ENCODE assay signal across 11 mouse cellular contexts in the genomic region with DNA sequence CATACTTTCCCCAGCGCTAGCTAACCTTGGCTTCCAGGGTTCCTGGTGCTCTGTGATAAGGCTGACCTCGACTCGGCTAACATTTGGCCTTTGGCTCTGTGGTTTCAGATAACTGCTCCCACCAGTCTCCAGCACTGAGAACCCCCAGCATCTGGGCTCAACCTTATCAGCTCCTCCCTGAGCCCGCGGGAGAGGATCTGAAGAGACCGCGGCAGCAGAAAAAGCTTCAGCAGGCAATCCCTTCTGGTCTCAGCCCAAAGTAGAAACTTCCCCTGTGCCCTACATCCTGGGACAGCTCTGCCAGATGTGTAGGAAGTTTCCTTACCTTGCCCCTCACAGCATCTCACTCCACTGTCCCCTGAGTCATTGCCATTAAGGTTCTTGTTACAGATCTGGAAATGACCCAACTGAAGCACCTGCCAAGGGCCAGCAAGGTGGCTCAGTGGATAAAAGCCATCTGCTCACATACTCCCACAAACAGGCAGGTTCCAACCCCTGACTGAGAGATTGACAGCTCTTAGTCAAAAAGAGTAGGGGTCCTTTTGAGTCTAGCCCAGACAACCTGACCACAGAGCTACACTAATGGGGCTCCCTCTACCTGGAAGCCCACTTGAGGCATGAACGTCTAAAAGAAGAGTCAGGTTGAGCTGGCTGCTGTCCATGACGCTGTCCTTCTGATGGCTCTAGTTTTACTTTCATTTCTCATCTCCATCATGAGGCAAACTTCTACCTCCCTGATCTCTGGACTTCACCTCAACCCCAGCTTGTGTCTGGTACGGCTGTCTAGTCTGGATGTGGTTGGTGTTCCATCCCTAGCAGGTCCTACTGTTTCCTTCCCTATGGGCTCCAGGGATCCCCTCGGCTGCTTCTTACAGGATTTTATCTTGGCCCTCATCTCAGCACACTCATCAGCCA. TPM values are rescaled to one million over a fixed set of nuclear protein-coding genes. Genes with fewer than 3 reads are reported as not detected.
DNase-seq lines count a peak whose midpoint lies in the region; ATAC-seq and TF ChIP-seq lines count a peak whose summit lies in the region.
"Had no signal": no experiment of that assay in that cellular context is flagged by ENCODE, and none has a peak within 500 bp of the region (broad histone marks: within the 10 kb centered on the region; RNA-seq: fewer than 3 reads in every experiment).

No protein-coding gene starts in this region.

- 16% methylated on average over 11 of the region's 11 CpGs for WGBS in heart, embryonic 11.5 days (ENCODE audit: insufficient replicate concordance)

- H3K4me2 ChIP-seq in heart, embryonic 11.5 days: peak overlapping the region; percentile 50
- peak overlapping the region; percentile 98 for H3K4me2 ChIP-seq in CH12.LX (ENCODE audit: insufficient read depth, low read depth, poor library complexity, severe bottlenecking)
- H3K4me2 ChIP-seq: neural tube, embryonic 13.5 days had no signal

- no peak for TF ChIP-seq EP300 in CH12.LX (IDR thresholded peaks at IDR 0.05; ENCODE audit: low read length)

- no peaks in the 10 kb centered on the region for H3K27me3 ChIP-seq in heart, embryonic 11.5 days (ENCODE audit: control insufficient read depth, insufficient read depth, low read length)
- no peaks in the 10 kb centered on the region for H3K27me3 ChIP-seq in CH12.LX (replicated peaks)
- H3K27me3 ChIP-seq: neural tube, embryonic 13.5 days; Patski had no signal

- in situ Hi-C loops in CH12.LX (cut with MboI; ENCODE audit: low pct_ligation_motif_present, low pct_unique_long_range_greater_than_20kb, low sequenced_read_pairs): no loop called here

- no peaks in the 10 kb centered on the region for H3K36me3 ChIP-seq in heart, embryonic 11.5 days (ENCODE audit: control insufficient read depth, insufficient read depth, low read length)
- H3K36me3 ChIP-seq in CH12.LX (replicated peaks in 1 of 2; ENCODE audit: control insufficient read depth in 1 of 2, insufficient read depth in 1 of 2, low read length in 1 of 2): peaks cover 38 to 68% of the 10 kb centered on the region in 2 experiments
- H3K36me3 ChIP-seq: neural tube, embryonic 13.5 days had no signal

- peaks cover 82% of the 10 kb centered on the region for H3K79me2 ChIP-seq in CH12.LX (replicated peaks; ENCODE audit: control insufficient read depth, extremely low read depth, insufficient read depth, poor library complexity, severe bottlenecking)

- peak overlapping the region; percentile 13; the same call in 1 of the 2 replicates for H3K9ac ChIP-seq in heart, embryonic 11.5 days (ENCODE audit: low read depth, low read length)
- H3K9ac ChIP-seq in CH12.LX (ENCODE audit: insufficient read depth, low read depth): peak overlapping the region; percentile 89
- H3K9ac ChIP-seq: neural tube, embryonic 13.5 days had no signal

- no peaks in the 10 kb centered on the region for H3K9me3 ChIP-seq in heart, embryonic 11.5 days (replicated peaks; ENCODE audit: control insufficient read depth, low read length)
- no peaks in the 10 kb centered on the region for H3K9me3 ChIP-seq in CH12.LX (replicated peaks; ENCODE audit: low read length)
- H3K9me3 ChIP-seq: neural tube, embryonic 13.5 days had no signal

- H3K27ac ChIP-seq in heart, embryonic 11.5 days (ENCODE audit: low read depth, low read length): peak overlapping the region; percentile 82
- H3K27ac ChIP-seq in CH12.LX (ENCODE audit: insufficient read depth, low read depth): peak overlapping the region; percentile 94
- H3K27ac ChIP-seq: neural tube, embryonic 13.5 days had no signal

- TF ChIP-seq POLR2A in CH12.LX (IDR thresholded peaks at IDR 0.05; ENCODE audit: low read depth, low read length): no peak

- dilution Hi-C loops in CH12.LX (cut with MboI; ENCODE audit: extremely low pct_ligation_motif_present, extremely low pct_unique_long_range_greater_than_20kb, low sequenced_read_pairs): no loop called here

- no peak for DNase-seq in heart, postnatal 25 days (ENCODE audit: low spot score)
- no peak for DNase-seq in CH12.LX (ENCODE audit: extremely low read depth)
- DNase-seq in cerebellum, postnatal 25 days: peak; percentile 64 to 75
- DNase-seq in urinary bladder, postnatal 36 days (ENCODE audit: low spot score in 2 of 2): no peak
- no peak for DNase-seq in lung, postnatal 14 days
- no peak for DNase-seq in gastrocnemius, postnatal 4 days (ENCODE audit: low spot score in 2 of 2)
- DNase-seq: heart, postnatal 36 days had no signal

- peaks cover 14% of the 10 kb centered on the region for H3K4me1 ChIP-seq in heart, embryonic 11.5 days (ENCODE audit: control insufficient read depth, insufficient read depth, low read length)
- peaks cover 7 to 61% of the 10 kb centered on the region in 2 experiments for H3K4me1 ChIP-seq in CH12.LX (ENCODE audit: control insufficient read depth in 1 of 2, insufficient read depth in 2 of 2)
- H3K4me1 ChIP-seq: neural tube, embryonic 13.5 days had no signal

- intact Hi-C loops in heart, postnatal 25 days (cut with DNase I): no loop called here

- peak; percentile 89 for ATAC-seq in heart, embryonic 11.5 days (replicated peaks; ENCODE audit: insufficient number of reproducible peaks, low FRiP score, low TSS enrichment)
- 0 out of 2 replicates have a peak, but pooled peaks have one; percentile 25 for ATAC-seq in monocyte, adult 5-6 weeks (replicated peaks; ENCODE audit: insufficient number of reproducible peaks, low FRiP score, low TSS enrichment, poor library complexity, severe bottlenecking)
- ATAC-seq: Patski had no signal

- no peak for TF ChIP-seq CTCF in CH12.LX (conservative IDR thresholded peaks at IDR 0.05 in 1 of 2, IDR thresholded peaks at IDR 0.05 in 1 of 2; ENCODE audit: low read depth in 2 of 2, low read length in 2 of 2)

- H3K4me3 ChIP-seq in heart, embryonic 11.5 days (ENCODE audit: low read depth, low read length): peak overlapping the region; percentile 22; the same call in 1 of the 2 replicates
- peak overlapping the region; percentile 40 to 74 (median 67) for H3K4me3 ChIP-seq in CH12.LX (replicated peaks in 1 of 3; ENCODE audit: low read depth in 2 of 3, low read length in 2 of 3, poor library complexity in 1 of 3)
- H3K4me3 ChIP-seq: neural tube, embryonic 13.5 days had no signal

- no peak for TF ChIP-seq RAD21 in CH12.LX (IDR thresholded peaks at IDR 0.05; ENCODE audit: low read depth, low read length)

TF ChIP-seq in CH12.LX, 34 proteins besides CTCF, POLR2A, EP300 and RAD21 (continues in another document):
- TF ChIP-seq MXI1 (IDR thresholded peaks at IDR 0.05; ENCODE audit: low read depth, low read length) (peak; percentile 61; the same call in 1 of the 2 replicates), ZC3H11A (IDR thresholded peaks at IDR 0.05; ENCODE audit: low read depth, low read length) (no peak), TBP (conservative IDR thresholded peaks at IDR 0.05; ENCODE audit: low read depth, low read length) (0 out of 2 replicates have a peak, but pooled peaks have one; percentile 20), KAT2A (IDR thresholded peaks at IDR 0.05; ENCODE audit: insufficient replicate concordance, low read length) (no peak), PAX5 (IDR thresholded peaks at IDR 0.05; ENCODE audit: low read length) (no peak), HCFC1 (IDR thresholded peaks at IDR 0.05; ENCODE audit: low read depth, low read length) (no peak), POLR2AphosphoS2 (IDR thresholded peaks at IDR 0.05; ENCODE audit: low read depth, low read length) (no peak), SMC3 (IDR thresholded peaks at IDR 0.05; ENCODE audit: low read depth, low read length) (no peak), RCOR1 (conservative IDR thresholded peaks at IDR 0.05; ENCODE audit: low read depth, low read length) (no peak), IRF4 (IDR thresholded peaks at IDR 0.05; ENCODE audit: low read depth, low read length) (no peak; the same call in none of the 2 replicates), JUND (conservative IDR thresholded peaks at IDR 0.05; ENCODE audit: low read depth, low read length) (no peak), E2F4 (IDR thresholded peaks at IDR 0.05; ENCODE audit: insufficient replicate concordance, low read depth, low read length) (no peak), MEF2A (IDR thresholded peaks at IDR 0.05; ENCODE audit: borderline replicate concordance, low read depth, low read length) (no peak), SIN3A (IDR thresholded peaks at IDR 0.05; ENCODE audit: low read length) (peak; percentile 61), UBTF (IDR thresholded peaks at IDR 0.05; ENCODE audit: low read depth, low read length) (no peak), NRF1 (IDR thresholded peaks at IDR 0.05; ENCODE audit: low read depth, low read length) (no peak), CHD1 (IDR thresholded peaks at IDR 0.05; ENCODE audit: low read depth, low read length) (peak; percentile 76), TCF12 (IDR thresholded peaks at IDR 0.05; ENCODE audit: low read depth, low read length) (no peak), MYC (IDR thresholded peaks at IDR 0.05; ENCODE audit: low read depth, low read length) (no peak), MAFK (IDR thresholded peaks at IDR 0.05; ENCODE audit: insufficient replicate concordance, low read length) (no peak), ETS1 (conservative IDR thresholded peaks at IDR 0.05; ENCODE audit: low read depth, low read length) (peak; percentile 4; the same call in 1 of the 2 replicates)

RNA-seq across cellular contexts. Expression of gene Zc3hav1, which starts 12.4 kb away (rescaled TPM):
- 8.0 and 11.3 TPM in 2 replicates for polyA plus RNA-seq in heart, embryonic 11.5 days (2014; fragmentation: Nextera tagmentation; extraction: Ambion mirVana)
- total RNA-seq in heart, postnatal 25 days (2021): 10 to 100 TPM; 12.6 to 15.3 TPM
- 67.2 and 68.7 TPM in 2 replicates for total RNA-seq in CH12.LX (2012; rRNA removed)
- 49.8 and 51.8 TPM in 2 replicates for total RNA-seq in CH12.LX (2014; rRNA removed)
- polyA plus RNA-seq in CH12.LX (2012; ENCODE audit: insufficient read length, low read depth): 50.1 and 58.1 TPM in 2 replicates
- 128 to 170 TPM (median 152 TPM) in 3 replicates for total RNA-seq in monocyte, adult 5-6 weeks (2017)
- 10 to 100 TPM; 15.9 to 17.0 TPM for total RNA-seq in gastrocnemius, postnatal 4 days (2021)

RNA-seq across cellular contexts. Expression of gene Ttc26, which starts 39.3 kb away (rescaled TPM):
- polyA plus RNA-seq in heart, embryonic 11.5 days (2014; fragmentation: Nextera tagmentation; extraction: Ambion mirVana): 3.3 and 3.6 TPM in 2 replicates
- 1 to 10 TPM; 2.2 to 2.5 TPM for total RNA-seq in heart, postnatal 25 days (2021)
- 1.4 and 1.7 TPM in 2 replicates for total RNA-seq in CH12.LX (2012; rRNA removed)
- 1.8 TPM in 2 replicates for total RNA-seq in CH12.LX (2014; rRNA removed)
- polyA plus RNA-seq in CH12.LX (2012; ENCODE audit: insufficient read length, low read depth): 2.3 TPM in 2 replicates
- total RNA-seq in monocyte, adult 5-6 weeks (2017): not detected in 3 replicates
- 1 to 10 TPM; 4.3 TPM for total RNA-seq in gastrocnemius, postnatal 4 days (2021)

RNA-seq across cellular contexts. Expression of gene Zc3hav1l, which starts 42.9 kb away (rescaled TPM):
- 10.4 and 11.6 TPM in 2 replicates for polyA plus RNA-seq in heart, embryonic 11.5 days (2014; fragmentation: Nextera tagmentation; extraction: Ambion mirVana)
- total RNA-seq in heart, postnatal 25 days (2021): 1 to 10 TPM; 1.6 to 2.4 TPM
- total RNA-seq in CH12.LX (2012; rRNA removed) (2.3 and 3.1 TPM in 2 replicates), CH12.LX (2014; rRNA removed) (2.8 and 2.9 TPM in 2 replicates)
- 5.1 and 6.3 TPM in 2 replicates for polyA plus RNA-seq in CH12.LX (2012; ENCODE audit: insufficient read length, low read depth)
- total RNA-seq in monocyte, adult 5-6 weeks (2017): 0.68 to 1.5 TPM in 2 of 3 replicates, not detected in the other
- total RNA-seq in gastrocnemius, postnatal 4 days (2021): 10 to 100 TPM; 11.0 to 11.9 TPM

Comparison
In these comparisons a context has a peak if more than half of its experiments do, and no peak if none do; other contexts are left out.
1. DNase-seq: peak in cerebellum, postnatal 25 days (2 of 2); none in heart, postnatal 25 days (single experiment), CH12.LX (single experiment), urinary bladder, postnatal 36 days (0 of 2), lung, postnatal 14 days (single experiment) and gastrocnemius, postnatal 4 days (0 of 2).